Mouse (Mus musculus) embryo, embryonic 9.5 days (tissue): ENCODE results near the gene Usf2.
A peak's percentile ranks its signal among the peaks of the same experiment; 100 is the strongest.

Source experiments
- DNase-seq: peaks from one replicate; pipeline ENCODE4 v3.0.0-alpha.2; 2017; ENCODE audit errors: extremely low spot score

Usf2 gene

DNA sequence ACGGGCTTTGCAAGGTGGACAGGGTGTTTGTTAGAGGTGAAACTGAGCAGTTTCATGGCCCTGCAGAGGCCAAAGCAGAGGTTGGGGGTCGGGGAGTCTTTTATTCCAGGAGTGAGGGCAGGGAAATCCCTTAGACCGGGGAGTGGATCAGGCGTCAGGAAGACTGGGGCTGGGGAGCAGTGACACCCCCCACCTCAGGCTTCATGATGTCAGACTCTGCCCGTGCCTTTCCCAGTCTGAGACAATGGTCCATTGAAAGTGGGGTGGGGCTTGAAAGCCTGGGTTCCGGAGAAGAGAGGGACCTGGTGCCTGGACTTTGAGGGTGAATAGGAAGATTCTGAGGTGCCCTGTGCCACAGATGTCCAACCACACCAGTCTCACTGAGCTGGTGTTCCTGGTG lies 39.9 kb downstream of the Usf2 start:
- DNase-seq, result no peak

DNA sequence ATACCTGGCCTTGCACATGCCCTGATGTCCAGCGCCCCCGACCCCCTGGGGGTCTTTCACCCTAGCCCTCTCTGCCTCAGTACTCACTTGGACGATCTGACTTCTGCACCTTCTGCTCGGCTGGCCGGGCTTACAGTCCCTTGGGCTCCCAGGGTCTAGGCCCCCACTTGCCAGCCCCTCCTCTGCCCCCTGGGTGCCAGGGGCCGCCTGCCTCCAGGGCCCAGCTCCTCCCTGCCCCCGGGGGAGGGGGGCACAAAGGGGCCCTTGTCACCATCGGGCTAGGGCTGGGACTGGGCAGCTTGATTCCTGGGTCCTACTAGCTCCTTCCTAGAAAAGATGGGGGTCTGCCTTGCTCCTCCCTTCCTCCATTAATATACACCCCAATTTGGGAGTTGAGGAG lies 41.9 kb downstream of the Usf2 start, which contains the start of gene Mag:
Gene Mag, minus strand, starts transcription at position 142 of the 400 bp plus-strand sequence.
- DNase-seq, result no peak

DNA sequence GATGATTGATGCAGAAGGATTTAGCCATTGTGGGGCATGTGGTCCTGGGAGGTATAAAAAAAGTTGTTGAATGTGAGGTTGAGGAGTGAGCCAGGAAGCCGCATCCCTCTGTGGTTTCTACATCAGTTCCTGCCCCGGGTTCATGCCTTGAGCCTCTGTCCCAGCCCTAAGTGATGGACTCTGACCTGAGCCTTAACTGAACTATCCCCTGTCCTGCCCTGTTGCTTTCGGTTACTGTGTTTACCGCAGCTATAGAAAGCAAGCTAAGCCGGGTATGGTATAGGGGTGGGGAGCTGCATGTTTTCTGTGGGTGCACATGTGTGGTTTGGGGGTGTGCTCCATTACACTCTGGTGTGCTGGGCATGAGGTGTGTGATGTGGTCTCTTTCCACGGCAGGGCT lies 46.8 kb downstream of the Usf2 start:
- no peak for DNase-seq

DNA sequence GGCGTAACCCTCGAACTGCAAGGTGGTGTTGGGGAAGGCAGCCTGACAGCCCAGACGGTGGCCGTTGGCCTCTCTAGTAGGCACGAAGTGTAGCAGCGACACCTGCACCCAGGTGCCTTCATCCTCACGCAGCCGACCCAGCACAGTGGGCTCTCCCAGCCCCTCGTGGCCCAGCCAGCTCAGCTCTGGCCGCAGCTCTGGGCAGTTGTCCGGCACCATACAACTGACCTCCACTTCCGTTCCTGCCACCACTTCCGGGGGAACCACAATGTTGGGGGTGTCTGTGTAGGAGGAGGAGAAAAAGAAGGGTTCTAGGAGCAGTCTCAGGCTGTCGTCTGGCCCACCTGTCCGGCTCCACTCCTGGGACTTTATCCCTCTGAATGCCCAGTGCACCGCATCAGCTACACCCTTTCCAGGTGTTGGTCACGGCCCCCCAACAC lies 47.6 kb downstream of the Usf2 start:
- DNase-seq, result no peak

DNA sequence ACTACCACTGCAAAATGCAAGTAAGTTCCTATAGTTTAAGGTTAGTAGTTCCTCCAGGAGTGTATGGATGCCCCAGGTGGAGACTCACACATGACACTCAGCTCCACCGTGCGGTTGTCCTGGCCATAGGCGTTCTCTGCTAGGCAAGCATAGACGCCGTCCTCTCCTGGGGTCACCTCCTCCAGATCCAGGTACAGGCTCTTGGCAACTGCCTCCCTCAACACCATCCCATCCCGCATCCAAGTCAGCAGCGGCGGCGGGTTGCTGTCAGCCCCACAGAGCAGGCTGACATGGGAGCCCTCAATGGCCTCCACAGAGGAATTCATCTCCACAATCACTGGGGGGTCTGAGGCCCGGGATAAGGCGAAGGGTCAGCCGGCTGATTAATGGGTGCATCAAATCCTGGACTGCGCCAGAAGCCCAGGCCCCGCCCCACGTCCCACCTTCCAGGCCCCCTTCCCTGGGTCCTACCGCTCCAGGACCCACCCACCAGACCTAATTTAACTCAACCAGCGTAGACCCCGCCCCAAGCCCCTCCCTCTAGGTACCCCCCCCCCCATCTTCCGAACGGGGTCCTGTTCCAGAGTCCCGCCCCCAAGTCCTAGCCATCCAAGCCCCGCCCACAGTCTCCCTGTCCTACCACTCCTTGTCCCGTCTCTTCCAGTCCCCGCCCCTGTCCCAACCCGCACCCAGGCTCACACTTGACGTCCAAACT lies 48.2 kb downstream of the Usf2 start:
- DNase-seq, result peak; percentile 81

DNA sequence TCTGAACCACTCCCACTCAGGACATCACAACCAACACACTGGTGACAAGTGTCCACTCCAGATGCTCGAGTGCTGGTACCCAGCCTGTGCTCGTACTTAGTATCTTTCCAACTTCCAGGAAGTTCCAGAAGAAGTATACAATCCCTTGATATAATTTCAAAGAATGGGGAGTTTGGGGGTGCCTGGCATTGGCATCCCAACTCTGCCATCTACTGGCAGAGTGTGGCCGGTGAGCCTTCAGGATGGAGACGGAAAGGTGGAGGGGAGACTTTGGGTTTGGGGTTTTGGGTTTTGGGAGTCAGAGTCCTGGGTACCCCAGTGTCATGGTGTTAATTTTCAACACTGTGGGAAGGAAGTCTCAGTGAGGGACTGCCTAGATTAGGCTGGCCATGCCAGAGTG lies 52.6 kb downstream of the Usf2 start:
- DNase-seq, result no peak
